Mouse (Mus musculus) intestine, postnatal 0 days (tissue): ENCODE data around the gene Mb. TPM values are rescaled to one million over a fixed set of nuclear protein-coding genes. Genes with fewer than 3 reads are reported as not detected.

Experiments used
- ATAC-seq: fragments of 200-750 bp; cut with Nextera tagmentation; 2 replicates; pipeline ENCODE4 v1.8.0; 2017; ENCODE audit warnings: mild to moderate bottlenecking, moderate TSS enrichment, moderate library complexity
- H3K27ac ChIP-seq: fragments of 300-500 bp; sonication (generic); 2 replicates; pipeline ENCODE4 v1.5.1; 2014; ENCODE audit warnings: mild to moderate bottlenecking, low read depth, low read length, moderate library complexity
- H3K27me3 ChIP-seq: fragments of 300-500 bp; sonication (generic); replicated peaks from 2 replicates; pipeline ENCODE4 v1.6.1; 2014; ENCODE audit warnings: low read length, mixed read lengths; ENCODE audit not compliant: control insufficient read depth, insufficient read depth
- H3K36me3 ChIP-seq: fragments of 300-500 bp; sonication (generic); 2 replicates; pipeline ENCODE4 v1.6.1; 2014; ENCODE audit warnings: mild to moderate bottlenecking, moderate library complexity; ENCODE audit not compliant: control insufficient read depth, insufficient read depth
- H3K4me1 ChIP-seq: fragments of 300-500 bp; sonication (generic); replicated peaks from 2 replicates; pipeline ENCODE4 v1.6.1; 2014; ENCODE audit warnings: antibody characterized with exemption, low read length, mixed read lengths; ENCODE audit not compliant: control insufficient read depth, insufficient read depth
- H3K4me2 ChIP-seq: fragments of 300-500 bp; sonication (generic); replicated peaks from 2 replicates; pipeline ENCODE4 v1.6.1; 2014; ENCODE audit warnings: low read depth, mild to moderate bottlenecking, moderate library complexity
- H3K4me3 ChIP-seq: fragments of 300-500 bp; sonication (generic); 2 replicates; pipeline ENCODE4 v1.5.1; 2014; ENCODE audit warnings: low read depth, low read length
- H3K9ac ChIP-seq: fragments of 300-500 bp; sonication (generic); 2 replicates; pipeline ENCODE4 v1.6.1; 2014; ENCODE audit warnings: mild to moderate bottlenecking, low read depth, low read length
- H3K9me3 ChIP-seq: fragments of 300-500 bp; sonication (generic); 2 replicates; pipeline ENCODE4 v1.6.1; 2016; ENCODE audit warnings: mixed run types; ENCODE audit not compliant: control insufficient read depth
- CTCF ChIP-seq: sonication (generic); IDR thresholded peaks from 2 replicates; pipeline ENCODE4 v1.5.1; 2016; ENCODE audit warnings: low read depth, mild to moderate bottlenecking, control low read depth, antibody characterized with exemption, moderate library complexity
- WGBS: fragments of 180-500 bp; shearing (Covaris S2); extraction: QIAGEN DNeasy Blood & Tissue Kit; methylation state at CpG from one replicate; pipeline ENCODE4 v1.1.7; 2014; 5-methylcytosine and 5-hydroxymethylcytosine counted together
- polyA plus RNA-seq: library from polyadenylated mRNA; unstranded; fragments of >200 nt; fragmentation: Nextera tagmentation; extraction: Ambion mirVana; gene quantifications from 2 replicates; pipeline ENCODE4 v1.2.1, GENCODE M21; 2015

The Mb gene
- polyA plus RNA-seq = 0.16 and 0.24 TPM in 2 replicates

DNA sequence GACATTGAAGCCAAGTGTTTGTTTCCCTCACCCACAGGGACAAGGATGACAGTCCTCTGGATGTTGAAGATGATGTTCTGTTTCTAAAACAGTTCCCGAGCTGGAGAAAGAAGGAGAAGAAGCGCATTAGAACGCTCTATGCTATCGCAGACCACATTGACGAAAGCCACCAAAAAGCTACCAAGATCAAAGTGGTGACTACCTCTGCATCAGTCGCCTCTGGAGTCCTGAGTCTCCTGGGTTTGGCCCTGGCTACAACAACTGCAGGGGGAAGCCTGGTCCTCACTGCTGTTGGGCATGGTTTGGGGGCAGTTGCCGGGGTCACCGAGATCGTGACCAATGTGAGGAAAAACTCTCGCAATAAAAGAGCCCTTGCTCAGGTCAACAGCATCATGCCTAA lies at the start of gene Mb:
Gene Mb, minus strand, starts transcription at position 101 of the 400 bp plus-strand sequence.
- Histone ChIP-seq H3K9me3 (no peaks in the 10 kb centered on the region), H3K9ac (no peak within 1 kb of the TSS), H3K27me3 (no peaks in the 10 kb centered on the region), H3K4me2 (no peak within 1 kb of the TSS), H3K27ac (no peak within 1 kb of the TSS), H3K4me3 (no peak within 1 kb of the TSS), H3K36me3 (no peaks in the 10 kb centered on the region), H3K4me1 (peaks cover 3% of the 10 kb centered on the region; the same call in 1 of the 2 replicates)
- WGBS = 92% methylated on average over 10 of the region's 10 CpGs
- no peak for ATAC-seq
- no peak for TF ChIP-seq CTCF

DNA sequence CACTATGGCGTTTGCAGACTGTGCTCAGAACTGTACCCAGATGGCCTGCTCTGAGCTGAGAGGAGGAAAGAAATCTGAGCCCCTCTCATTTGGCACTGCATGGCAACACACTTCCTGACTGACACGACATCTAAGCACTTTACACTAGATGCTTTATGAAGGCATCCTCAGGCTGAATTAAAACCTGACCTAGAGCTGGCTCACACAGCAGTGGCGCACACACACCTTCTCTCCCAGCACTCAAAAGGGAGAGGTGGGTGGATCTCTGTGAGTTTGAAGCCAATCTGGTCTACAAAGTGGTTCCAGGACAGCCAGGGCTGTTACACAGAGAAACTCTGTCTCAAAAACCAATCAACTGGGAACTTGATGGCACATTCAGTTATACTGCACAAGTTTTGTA lies 49.3 kb upstream of the Mb start:
- no peak for ATAC-seq
- H3K9me3 ChIP-seq = no peaks in the 10 kb centered on the region
- H3K4me3 ChIP-seq = no peak overlapping the region
- TF ChIP-seq CTCF = no peak
- H3K36me3 ChIP-seq = peaks cover 41% of the 10 kb centered on the region
- peaks cover under 1% of the 10 kb centered on the region; the same call in 1 of the 2 replicates for H3K4me1 ChIP-seq
- H3K27ac ChIP-seq = no peak overlapping the region
- H3K9ac ChIP-seq = no peak overlapping the region
- H3K27me3 ChIP-seq = no peaks in the 10 kb centered on the region
- 87% methylated on average over 3 of the region's 3 CpGs for WGBS
- no peak overlapping the region for H3K4me2 ChIP-seq

DNA sequence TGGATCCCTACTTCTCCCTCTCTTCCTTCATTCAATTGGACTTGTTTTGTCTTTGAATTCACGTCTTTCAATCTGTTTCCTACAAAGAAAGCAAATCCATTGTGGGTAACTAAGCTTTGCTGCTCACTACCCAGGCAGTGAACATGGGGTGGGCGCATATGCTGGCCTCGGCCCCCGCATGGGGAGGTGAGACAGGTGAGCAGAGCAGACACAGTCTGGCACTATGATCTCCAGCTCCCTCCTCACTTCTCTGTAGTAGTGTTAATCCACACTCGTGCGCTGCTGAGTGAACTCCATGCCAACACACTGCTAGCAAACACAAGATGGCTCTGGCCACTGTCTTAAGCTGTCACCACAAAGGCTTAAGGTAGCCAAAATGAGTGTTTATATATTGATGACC lies 46.9 kb upstream of the Mb start:
- H3K4me2 ChIP-seq = no peak overlapping the region
- no peak overlapping the region for H3K27ac ChIP-seq
- H3K4me3 ChIP-seq = no peak overlapping the region
- 94% methylated on average over 6 of the region's 6 CpGs for WGBS
- H3K9me3 ChIP-seq = no peaks in the 10 kb centered on the region
- no peak for TF ChIP-seq CTCF
- H3K9ac ChIP-seq = no peak overlapping the region
- ATAC-seq = no peak
- peaks cover 52% of the 10 kb centered on the region for H3K36me3 ChIP-seq
- no peaks in the 10 kb centered on the region for H3K27me3 ChIP-seq
- no peaks in the 10 kb centered on the region for H3K4me1 ChIP-seq

DNA sequence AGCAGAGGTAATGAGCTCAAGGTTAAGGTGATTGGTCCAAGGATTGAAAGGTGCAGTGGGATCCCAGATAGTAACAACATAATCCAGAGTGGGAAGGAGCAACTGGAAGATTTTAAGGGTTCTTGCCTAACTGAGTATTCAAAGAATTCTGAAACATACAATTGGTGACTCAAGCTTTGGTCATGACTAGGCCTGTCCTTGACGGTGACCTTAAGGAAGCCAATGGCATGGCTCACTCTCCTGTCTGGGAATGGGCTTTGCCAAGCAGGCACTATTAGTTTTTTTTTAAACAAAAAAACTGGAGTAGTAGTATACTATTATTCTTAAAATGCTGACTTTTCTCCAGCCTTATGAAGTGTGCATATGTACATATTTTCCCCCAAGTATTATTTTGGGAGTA lies 44.7 kb upstream of the Mb start:
- H3K9me3 ChIP-seq = no peaks in the 10 kb centered on the region
- no peak for ATAC-seq
- H3K4me3 ChIP-seq = no peak overlapping the region
- H3K4me2 ChIP-seq = no peak overlapping the region
- TF ChIP-seq CTCF = no peak
- no peak overlapping the region for H3K9ac ChIP-seq
- no peak overlapping the region for H3K27ac ChIP-seq
- 94% methylated on average over 1 of the region's 1 CpGs for WGBS
- H3K36me3 ChIP-seq = peaks cover 58% of the 10 kb centered on the region
- no peaks in the 10 kb centered on the region for H3K4me1 ChIP-seq
- H3K27me3 ChIP-seq = no peaks in the 10 kb centered on the region

DNA sequence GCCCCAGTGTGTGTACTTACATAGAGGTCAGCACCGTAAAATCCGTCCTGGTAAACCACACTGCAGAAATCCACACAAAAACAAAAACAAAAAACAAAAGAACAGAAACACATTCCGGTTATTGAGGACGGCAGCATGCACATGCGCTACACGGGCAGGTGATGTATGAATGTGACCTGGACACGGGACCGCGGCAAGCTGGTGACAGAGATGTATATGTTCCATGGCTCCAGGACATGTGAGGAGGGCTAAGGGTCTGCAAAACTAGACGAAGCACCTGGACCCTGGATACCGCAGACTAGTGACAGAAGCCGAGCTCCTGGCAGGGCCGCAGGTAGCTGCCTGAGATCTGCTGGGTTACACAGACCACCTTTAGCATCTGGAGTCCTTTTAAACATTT lies 44.0 kb upstream of the Mb start:
- TF ChIP-seq CTCF = no peak
- H3K9ac ChIP-seq = no peak overlapping the region
- no peak overlapping the region for H3K4me3 ChIP-seq
- H3K27ac ChIP-seq = no peak overlapping the region
- no peaks in the 10 kb centered on the region for H3K27me3 ChIP-seq
- H3K4me1 ChIP-seq = no peaks in the 10 kb centered on the region
- 94% methylated on average over 13 of the region's 13 CpGs for WGBS
- no peaks in the 10 kb centered on the region for H3K9me3 ChIP-seq
- no peak for ATAC-seq
- H3K36me3 ChIP-seq = peaks cover 54% of the 10 kb centered on the region
- H3K4me2 ChIP-seq = no peak overlapping the region

DNA sequence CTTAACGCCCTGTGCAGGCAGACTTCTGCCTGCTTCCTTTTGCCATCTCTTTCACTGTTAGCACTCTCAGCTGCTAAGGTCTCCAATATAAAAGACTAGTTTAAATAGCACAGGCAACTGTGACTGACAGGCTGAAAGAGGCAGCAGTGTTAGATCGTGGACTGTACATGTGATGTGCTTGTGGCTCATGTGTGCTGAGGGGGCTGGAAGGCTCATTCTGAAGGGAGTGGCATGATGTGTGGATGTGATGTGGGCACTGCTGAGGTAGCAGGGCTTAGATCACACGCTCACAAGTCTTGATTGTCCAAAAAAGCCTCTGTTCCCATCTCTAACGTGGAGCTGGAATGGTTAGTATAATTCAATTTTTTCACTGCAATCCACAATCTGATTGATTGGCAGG lies 40.9 kb upstream of the Mb start:
- Histone ChIP-seq H3K4me3 (no peak overlapping the region), H3K4me1 (no peaks in the 10 kb centered on the region), H3K36me3 (peaks cover 38% of the 10 kb centered on the region), H3K9me3 (no peaks in the 10 kb centered on the region), H3K4me2 (no peak overlapping the region), H3K9ac (no peak overlapping the region), H3K27ac (no peak overlapping the region), H3K27me3 (no peaks in the 10 kb centered on the region)
- no peak for TF ChIP-seq CTCF
- WGBS = 87% methylated on average over 4 of the region's 4 CpGs
- no peak for ATAC-seq

DNA sequence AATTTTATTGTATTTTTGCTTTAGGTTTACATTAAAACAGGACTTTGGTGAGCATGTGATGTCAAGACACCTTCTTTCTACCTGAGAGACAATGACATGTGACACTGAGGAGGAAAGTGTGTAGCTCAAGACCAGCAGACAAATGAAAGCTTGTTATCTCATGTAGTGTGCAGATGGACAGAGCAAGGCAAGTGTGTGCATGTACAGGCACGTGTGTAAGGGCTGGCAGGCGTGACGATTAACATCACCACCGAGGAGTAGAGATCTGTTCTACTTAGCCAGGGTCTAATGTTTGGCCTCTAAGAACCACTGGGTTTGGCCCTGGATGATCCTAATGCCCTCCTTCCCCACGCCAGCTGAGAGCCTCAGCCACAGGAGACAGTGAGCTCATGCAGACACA lies 40.1 kb upstream of the Mb start:
- no peak for TF ChIP-seq CTCF

More for the DNA sequence above, 40.1 kb upstream of the Mb start:
- WGBS = 92% methylated on average over 5 of the region's 5 CpGs
- Histone ChIP-seq H3K27ac (no peak overlapping the region), H3K9me3 (no peaks in the 10 kb centered on the region), H3K4me1 (no peaks in the 10 kb centered on the region), H3K4me2 (no peak overlapping the region), H3K9ac (no peak overlapping the region), H3K27me3 (no peaks in the 10 kb centered on the region), H3K4me3 (no peak overlapping the region), H3K36me3 (peaks cover 38% of the 10 kb centered on the region)
- ATAC-seq = no peak
